Mouse (Mus musculus) layer of hippocampus, adult 11-12 months (tissue): Measurements from ENCODE around the gene Anln.
"Not testable (repeated sequence)": the region's sequence is repeated elsewhere in the genome, so short reads cannot be mapped to it uniquely, and the experiment has no call there.

Experiments used
- DNase-seq: peaks from one replicate; pipeline ENCODE4 v3.0.0; 2022; ENCODE audit warnings: low spot score

Gene Anln

DNA sequence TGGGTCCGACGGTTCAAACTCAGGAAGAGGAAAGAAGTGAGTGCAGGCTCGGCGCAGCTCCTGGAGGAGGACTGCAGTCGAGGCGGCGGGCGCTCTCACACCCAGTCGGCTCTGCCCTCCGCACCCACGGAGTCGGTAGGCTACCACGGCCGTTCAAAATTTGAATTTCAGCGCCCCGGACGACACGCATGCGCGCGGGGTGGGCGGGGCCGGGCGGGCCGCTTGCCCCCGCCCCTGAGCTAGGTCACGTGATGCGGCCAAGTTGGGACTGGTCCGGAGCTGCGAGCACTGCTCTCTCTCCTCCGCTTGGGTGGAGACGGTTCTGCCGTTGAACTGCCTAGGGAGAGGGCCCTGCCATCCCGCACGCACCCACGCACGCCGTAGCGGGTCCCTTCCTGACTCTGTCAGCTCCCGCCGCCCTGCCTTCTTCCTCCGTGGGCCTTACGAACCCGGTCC is at the start of gene Anln:
Anln (minus strand) TSS at position 168 of the 456 bp plus-strand sequence.
- peak; percentile 87 for DNase-seq

GRCm38 (mm10) chr9:22434101-22434500 is 45.1 kb upstream of the Anln start:
- DNase-seq, result no peak

DNA sequence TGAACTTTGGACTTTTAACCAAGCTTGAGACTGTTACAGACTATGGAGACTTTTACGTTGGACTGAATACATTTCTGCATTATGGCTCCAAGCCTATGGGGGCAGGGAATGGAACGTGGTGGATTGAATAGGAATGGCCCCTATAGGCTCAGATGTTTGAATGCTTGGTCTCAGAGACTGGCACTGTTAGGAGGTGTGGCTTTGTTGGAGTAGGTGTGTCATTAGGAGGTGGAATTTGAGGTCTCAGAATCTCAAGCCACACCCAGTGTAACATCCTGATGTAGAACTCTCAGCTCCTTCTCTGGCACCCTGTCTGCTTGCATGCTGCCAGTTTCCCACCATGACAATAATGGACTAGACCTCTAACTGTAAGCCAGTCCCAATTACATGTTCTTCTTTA is 44.2 kb upstream of the Anln start:
- DNase-seq, result no peak

DNA sequence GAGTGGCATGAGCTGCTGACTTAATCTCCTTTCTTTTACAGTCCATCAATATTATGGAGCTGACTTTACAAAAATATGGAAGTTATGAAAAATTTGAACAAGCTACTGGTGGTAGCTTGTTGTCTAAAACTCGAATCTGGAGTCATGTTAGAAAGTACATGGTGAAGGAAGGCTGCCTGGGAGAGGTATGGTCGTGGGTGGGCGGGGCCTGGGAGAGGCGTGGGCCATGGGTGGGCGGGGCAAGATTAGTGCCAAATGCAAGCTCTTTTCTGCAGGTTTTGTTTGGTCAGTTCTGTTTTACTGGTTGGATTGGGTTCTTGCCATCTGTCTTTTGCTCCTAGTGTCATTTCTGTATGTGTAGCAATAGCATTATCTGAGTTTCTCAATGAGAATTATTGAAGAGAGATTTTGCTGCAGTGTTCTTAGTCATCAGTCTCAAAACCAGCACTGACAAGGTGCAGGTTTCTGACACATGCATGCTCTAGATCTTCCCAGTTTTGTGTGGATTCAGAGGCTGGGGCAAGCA is 41.4 kb upstream of the Anln start:
- DNase-seq, result no peak

DNA sequence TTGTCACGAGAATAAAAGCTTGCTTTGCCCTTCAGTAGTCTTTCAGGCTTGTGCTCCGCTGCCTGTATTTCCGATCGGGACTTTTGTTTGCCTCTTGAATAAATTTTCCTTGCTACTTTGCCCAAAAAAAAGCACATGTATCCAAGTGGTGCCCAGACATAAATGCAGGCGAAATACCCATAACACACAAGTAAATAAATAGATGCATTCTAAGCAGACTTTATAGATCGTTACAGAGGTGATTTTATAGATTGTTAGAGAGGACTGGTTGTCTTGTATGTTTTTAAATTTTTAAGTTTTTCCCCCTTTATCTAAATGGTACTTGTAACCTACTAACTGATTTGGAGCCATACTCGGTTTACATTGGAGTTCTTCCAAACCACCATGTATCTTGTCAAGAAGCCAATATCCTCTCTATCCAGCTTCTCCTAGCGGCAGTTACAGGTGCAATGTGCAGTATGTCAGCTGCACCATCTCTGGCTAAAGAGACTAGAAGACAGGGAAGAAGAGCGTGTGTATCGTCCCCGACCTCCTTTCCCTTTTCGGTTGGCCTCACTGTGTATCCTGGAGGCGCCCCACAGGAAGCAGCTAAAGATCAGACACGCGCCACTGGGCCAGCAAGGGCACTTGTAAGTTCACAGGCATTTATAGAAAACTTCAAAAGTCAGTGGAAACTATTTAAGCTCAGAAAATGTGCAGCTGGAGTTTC is 40.7 kb upstream of the Anln start:
- no peak for DNase-seq

DNA sequence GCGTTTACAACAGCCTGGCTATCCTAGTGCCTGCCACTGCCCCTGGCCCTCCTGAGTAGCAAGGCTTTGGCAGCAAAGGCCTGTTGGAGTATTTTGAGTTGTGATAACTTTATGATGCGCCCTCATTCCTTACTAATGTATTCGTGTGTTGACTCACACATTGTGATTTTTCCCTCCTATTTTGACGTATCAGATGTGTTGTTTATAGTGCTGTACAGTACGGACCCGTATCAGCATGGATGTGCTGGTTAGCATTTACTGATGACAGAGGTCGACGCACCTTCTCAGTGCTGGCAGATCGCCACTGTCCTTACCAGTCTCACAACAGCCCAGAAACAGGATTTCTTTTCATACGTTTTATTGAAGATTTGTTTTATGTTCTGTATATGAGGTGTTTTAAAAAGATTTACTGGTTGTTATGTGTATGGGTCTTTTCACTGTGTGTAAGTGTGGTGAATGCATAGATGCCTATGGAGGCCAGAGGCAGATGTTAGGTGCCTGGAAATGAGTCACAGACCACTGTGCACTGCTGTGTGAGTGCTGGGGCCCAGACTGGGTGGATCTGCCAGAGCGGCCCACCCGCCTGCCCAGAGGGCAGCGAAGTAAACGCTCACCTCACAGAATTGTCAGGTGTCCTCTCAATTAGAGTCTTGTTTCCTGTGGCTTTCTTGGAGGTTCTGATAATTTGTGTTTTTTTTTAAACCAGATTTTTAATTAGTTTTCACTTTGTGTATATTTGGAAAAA is 39.9 kb upstream of the Anln start:
- no peak for DNase-seq

DNA sequence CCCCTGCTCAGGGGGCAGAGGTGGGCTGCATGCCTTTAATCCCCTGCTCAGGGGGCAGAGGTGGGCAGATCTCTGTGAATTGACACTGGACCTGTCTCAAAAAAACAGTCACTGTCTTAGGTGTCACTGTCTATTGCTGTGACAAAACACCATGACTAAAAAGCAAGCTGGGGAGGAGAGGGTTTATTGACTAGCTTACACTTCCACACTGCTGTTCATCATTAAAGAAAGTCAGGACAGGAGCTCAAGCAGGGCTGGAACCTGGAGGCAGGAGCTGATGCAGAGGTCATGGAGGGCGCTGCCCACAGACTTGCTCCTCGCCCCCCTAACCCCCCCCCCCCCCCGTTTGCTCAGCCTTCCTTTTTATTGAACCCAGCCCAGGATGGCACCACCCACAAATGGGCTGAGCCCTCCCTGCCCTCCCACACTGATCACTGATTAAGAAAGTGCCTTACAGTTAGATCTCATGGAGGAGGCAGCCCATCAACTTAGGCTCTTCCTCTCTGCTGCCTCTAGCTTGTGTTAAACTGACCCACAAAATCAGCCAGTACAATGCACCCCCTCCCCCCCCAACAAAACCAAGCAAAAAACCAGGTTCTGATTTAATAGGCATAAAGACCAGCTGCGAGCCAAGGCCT is 39.2 kb upstream of the Anln start:
- no peak for DNase-seq

GRCm38 (mm10) chr9:22424719-22425118 is 35.7 kb upstream of the Anln start:
- DNase-seq, result no peak

DNA sequence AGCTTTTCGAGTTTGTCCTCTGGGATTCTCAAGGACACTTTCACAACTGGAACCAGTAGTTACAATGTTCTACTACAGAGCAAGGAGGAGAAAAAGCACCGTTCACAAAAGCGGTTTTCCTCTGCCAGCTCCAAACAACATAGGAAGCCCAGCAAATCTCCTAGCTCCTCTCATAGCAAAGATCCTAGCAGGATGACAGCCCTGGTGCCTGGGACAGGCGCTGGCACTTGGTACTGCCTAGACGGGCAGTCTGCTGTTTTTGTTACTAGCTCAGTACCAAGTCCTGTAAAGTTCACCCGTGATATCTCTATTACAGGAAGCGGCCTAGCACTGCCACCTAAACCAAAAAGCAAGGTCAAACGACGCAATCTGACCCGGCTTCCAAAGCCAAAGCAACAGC is 35.2 kb upstream of the Anln start:
- no peak for DNase-seq

- DNase-seq, result no peak
These were observed 34.5 kb upstream of the Anln start for GRCm38 (mm10) chr9:22423507-22423906.

DNA sequence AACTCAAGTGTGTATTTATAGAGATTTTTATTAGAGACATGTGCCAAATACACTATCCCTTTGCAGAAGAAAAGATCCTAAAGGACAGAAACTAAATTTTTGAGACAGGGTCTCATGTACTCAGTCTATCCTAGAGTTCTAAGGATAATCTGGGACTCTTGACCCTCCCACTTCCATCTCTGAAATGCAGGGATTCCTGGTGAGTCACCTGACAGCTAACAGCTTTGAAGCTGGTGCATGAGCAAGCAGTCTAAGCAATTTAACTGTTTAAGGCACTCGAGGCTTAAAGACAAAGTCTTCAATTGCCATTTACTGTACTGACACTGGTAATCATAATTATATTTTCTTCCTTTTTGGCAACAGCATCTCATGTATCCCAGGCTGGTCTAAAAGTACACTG is 33.6 kb upstream of the Anln start:
- no peak for DNase-seq

- DNase-seq, result no peak
These were observed 31.5 kb upstream of the Anln start for GRCm38 (mm10) chr9:22420491-22420890.

DNA sequence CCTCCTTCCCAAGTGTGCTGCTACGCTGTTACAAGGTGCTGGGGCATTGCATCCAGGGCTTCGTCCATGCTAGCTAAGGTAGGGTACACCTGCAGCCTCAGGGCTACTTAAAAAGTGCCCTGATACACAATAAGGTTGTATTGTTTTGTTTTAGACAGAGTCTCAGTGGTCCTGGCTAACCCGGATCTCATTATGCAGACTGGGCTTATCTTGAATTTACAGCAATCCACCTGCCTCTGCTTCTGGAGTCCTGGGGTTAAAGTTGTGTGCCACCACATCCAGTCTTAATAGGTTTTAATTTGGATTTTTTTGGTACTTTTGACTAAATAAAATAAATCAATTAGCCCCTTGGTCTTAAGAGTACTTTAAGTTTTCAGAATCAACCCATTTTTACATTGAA is 30.9 kb upstream of the Anln start:
- no peak for DNase-seq

DNA sequence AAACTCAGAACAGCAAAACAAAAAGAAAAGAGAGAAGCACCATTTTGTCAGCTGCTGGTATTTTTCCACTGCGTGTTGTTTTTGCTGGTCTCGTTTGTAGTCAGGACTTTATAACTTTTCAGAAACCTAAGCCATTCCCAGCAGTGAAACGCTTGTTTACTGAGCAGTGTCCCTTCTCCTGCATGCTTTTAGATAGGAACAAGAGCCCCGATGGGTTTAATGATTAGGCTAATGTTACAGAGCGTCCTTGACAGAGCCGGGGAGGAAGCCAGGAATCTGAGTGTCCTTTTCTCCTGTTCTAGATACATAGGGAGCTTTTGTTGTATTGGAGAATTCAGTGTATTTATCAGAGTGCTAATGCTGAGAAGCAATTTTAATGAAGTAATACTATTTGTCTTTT is 28.6 kb upstream of the Anln start:
- DNase-seq, result no peak

- no peak for DNase-seq
These were observed 27.2 kb upstream of the Anln start for GRCm38 (mm10) chr9:22416187-22416586.

DNA sequence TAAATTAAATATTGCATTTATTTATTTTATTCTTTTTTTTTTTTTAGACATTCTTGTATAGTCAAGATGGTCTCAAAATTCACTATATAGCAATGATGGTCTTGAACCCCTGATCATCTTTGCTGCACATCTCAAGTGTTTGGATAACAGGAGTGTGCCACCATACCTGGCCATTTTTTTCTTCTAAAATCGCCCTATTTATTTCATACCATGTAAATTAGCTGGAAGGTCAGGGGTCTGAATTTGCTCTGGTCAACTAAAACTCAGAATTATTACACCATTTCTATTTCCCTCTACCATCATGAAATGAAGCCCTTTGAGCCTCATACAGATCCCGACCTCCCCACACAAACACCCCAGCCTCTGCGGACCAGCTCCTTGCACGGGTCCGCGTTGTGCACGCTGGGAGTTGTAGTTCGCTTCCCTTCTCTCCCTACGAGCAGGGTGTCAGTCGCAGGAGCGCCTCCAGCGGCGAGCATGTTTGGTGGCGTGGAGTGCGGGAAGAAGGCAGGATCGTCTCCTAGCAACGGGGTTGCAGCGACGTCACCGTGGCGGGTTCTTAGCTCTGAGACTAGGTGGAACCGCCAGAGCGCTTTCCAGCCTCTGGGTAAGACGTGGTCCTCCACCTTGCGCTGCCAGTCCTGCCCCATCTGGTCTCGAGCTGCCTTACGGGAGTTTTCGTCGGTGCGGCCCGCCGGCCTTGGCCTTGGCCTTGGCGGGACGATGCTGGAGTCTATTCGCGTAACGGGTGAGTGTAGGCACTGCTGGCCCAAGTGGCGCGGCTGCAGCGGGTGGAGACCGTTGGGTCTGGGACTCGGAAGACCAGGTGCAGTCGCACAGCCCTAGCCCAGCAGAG is 22.2 kb upstream of the Anln start, which contains the start of gene 9530077C05Rik:
9530077C05Rik (plus strand) TSS at position 512 of the 856 bp plus-strand sequence.
- peak; percentile 99 for DNase-seq

DNA sequence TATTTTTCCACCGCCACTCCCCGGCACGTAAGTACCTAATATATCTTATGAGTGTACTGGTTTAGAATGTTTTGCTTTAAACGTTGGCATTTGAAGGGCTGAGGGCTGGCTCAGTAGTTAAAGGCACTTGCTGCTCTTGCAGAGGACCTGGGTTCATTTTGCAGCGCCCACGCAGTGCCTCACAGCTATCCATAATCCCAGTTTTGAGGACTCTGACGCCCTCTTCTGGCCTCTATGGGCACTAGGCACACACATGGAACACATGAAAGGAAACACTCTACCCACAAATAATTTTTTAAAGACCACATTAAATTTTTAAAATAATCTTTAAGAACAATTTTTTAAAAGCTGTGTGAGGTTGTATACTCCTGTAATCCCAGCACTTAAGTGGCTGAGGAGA is 20.5 kb upstream of the Anln start:
- DNase-seq, result no peak

- DNase-seq, result not testable (repeated sequence)
These were observed 19.4 kb upstream of the Anln start for GRCm38 (mm10) chr9:22408344-22408743.

GRCm38 (mm10) chr9:22407633-22408032 is 18.6 kb upstream of the Anln start:
- DNase-seq, result not testable (repeated sequence)

GRCm38 (mm10) chr9:22405414-22405813 is 16.4 kb upstream of the Anln start:
- DNase-seq, result no peak

DNA sequence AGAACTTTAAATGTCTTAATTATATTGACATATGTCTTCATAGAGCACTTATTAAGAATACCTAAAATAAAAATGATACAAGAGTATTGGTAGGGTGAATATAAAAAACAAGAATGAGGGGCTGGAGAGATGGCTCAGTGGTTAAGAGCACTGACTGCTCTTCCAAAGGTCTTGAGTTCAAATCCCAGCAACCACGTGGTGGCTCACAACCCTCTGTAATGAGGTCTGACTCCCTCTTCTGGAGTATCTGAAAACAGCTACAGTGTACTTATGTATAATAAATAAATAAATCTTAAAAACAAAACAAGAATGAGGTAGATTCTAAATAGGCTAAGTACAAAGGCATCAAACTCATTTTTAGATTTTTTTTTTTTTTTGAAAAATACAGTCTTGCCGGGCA is 14.5 kb upstream of the Anln start:
- DNase-seq, result not testable (repeated sequence)

- DNase-seq, result no peak
These were observed 14.0 kb upstream of the Anln start for GRCm38 (mm10) chr9:22402976-22403375.
